Mouse (Mus musculus) hindbrain, embryonic 16.5 days (tissue): ENCODE data around the gene Syt17. TPM values are rescaled to one million over a fixed set of nuclear protein-coding genes. Genes with fewer than 3 reads are reported as not detected.

ENCODE experiments used
- ATAC-seq: fragments of 200-750 bp; cut with Nextera tagmentation; 2 replicates; pipeline ENCODE4 v1.8.0; 2017; ENCODE audit warnings: moderate TSS enrichment, moderate library complexity
- H3K27ac ChIP-seq: fragments of 300-500 bp; sonication (generic); 2 replicates; pipeline ENCODE4 v1.5.1; 2014; ENCODE audit warnings: low read depth, mild to moderate bottlenecking, control low read depth, low read length, moderate library complexity
- H3K27me3 ChIP-seq: fragments of 300-500 bp; sonication (generic); replicated peaks from 2 replicates; pipeline ENCODE4 v1.6.1; 2014; ENCODE audit warnings: low read length; ENCODE audit not compliant: control insufficient read depth, insufficient read depth
- H3K36me3 ChIP-seq: fragments of 300-500 bp; sonication (generic); 2 replicates; pipeline ENCODE4 v1.6.1; 2014; ENCODE audit warnings: mild to moderate bottlenecking, low read length, moderate library complexity, mixed read lengths; ENCODE audit not compliant: control insufficient read depth, insufficient read depth
- H3K4me1 ChIP-seq: fragments of 300-500 bp; sonication (generic); 2 replicates; pipeline ENCODE4 v1.6.1; 2014; ENCODE audit warnings: low read depth, low read length; ENCODE audit not compliant: control insufficient read depth, insufficient read depth
- H3K4me2 ChIP-seq: fragments of 300-500 bp; sonication (generic); 2 replicates; pipeline ENCODE4 v1.6.1; 2014; ENCODE audit warnings: mild to moderate bottlenecking, low read length, control low read depth, moderate library complexity
- H3K4me3 ChIP-seq: fragments of 300-500 bp; sonication (generic); 2 replicates; pipeline ENCODE4 v1.5.1; 2014; ENCODE audit warnings: mild to moderate bottlenecking, low read length, control low read depth, moderate library complexity
- H3K9ac ChIP-seq: fragments of 300-500 bp; sonication (generic); 2 replicates; pipeline ENCODE4 v1.6.1; 2014; ENCODE audit warnings: low read depth, mild to moderate bottlenecking, control low read depth, low read length, moderate library complexity
- H3K9me3 ChIP-seq: fragments of 300-500 bp; sonication (generic); 2 replicates; pipeline ENCODE4 v1.6.1; 2014; ENCODE audit warnings: mild to moderate bottlenecking, low read length, moderate library complexity; ENCODE audit not compliant: control insufficient read depth
- WGBS: fragments of 180-500 bp; shearing (Covaris S2); extraction: QIAGEN DNeasy Blood & Tissue Kit; methylation state at CpG from one replicate; pipeline ENCODE4 v1.1.7; 2014; 5-methylcytosine and 5-hydroxymethylcytosine counted together
- polyA plus RNA-seq: library from polyadenylated mRNA; unstranded; fragments of >200 nt; fragmentation: Nextera tagmentation; extraction: Ambion mirVana; gene quantifications from 2 replicates; pipeline ENCODE4 v1.2.1, GENCODE M21; 2015

Gene Syt17
- 27.4 and 28.3 TPM in 2 replicates for polyA plus RNA-seq

DNA sequence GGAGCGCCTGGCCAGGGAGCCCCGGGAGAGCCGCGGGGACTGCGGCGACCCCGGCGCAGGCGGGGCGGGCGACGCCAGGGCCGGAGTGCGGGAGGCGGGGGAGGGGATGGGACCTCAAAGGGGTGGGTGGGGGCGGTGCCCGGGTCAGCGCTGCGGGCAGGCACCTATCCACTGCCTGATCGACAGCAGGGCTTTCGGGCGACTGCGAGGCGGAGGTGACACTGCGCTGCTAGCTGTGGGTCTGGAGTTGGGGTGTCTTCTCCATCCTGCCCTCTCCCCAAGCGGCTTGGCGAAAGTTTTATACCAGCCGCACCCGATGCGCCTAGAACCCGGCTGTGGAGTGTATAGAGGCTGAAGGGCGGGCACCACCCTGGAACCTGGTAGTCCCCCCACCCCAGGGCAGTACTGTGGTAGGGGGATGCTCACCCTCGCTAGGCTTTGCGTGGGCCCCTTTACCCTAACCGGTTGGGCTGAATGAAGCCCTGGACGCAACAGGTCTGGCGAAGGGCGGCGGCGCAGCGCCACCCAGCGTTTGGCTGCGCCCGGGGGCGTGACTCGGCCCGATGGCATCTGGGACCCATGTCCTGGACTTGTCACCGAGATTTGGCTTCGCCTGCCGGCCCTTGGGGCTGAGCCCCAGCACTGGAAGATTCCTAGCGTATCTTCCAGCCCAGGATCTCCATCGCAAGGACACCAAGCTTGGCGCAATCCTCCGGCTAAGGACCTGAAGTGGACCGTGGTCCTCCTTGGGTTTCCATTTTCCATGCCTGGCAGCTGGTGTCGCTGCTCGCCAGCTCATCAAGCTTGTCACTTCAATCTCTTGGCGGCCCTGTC lies at the start of gene Syt17:
TSS of gene Syt17 (minus strand) at position 89 of the 834 bp plus-strand sequence.
- ATAC-seq = peak; percentile 71
- peak within 1 kb of the TSS; percentile 78 for H3K9ac ChIP-seq
- peak within 1 kb of the TSS; percentile 77 for H3K4me2 ChIP-seq
- H3K4me1 ChIP-seq = peaks cover 15% of the 10 kb centered on the region
- WGBS = under 1% methylated on average over 57 of the region's 58 CpGs
- peaks cover 5% of the 10 kb centered on the region; the same call in 1 of the 2 replicates for H3K27me3 ChIP-seq
- H3K9me3 ChIP-seq = no peaks in the 10 kb centered on the region
- H3K27ac ChIP-seq = no peak within 1 kb of the TSS
- no peaks in the 10 kb centered on the region for H3K36me3 ChIP-seq
- H3K4me3 ChIP-seq = peak within 1 kb of the TSS; percentile 68

GRCm38 (mm10) chr7:118494892-118495579 lies 47.0 kb upstream of the Syt17 start:
- 74% methylated on average over 4 of the region's 4 CpGs for WGBS
- Histone ChIP-seq H3K9ac (no peak overlapping the region), H3K27ac (no peak overlapping the region), H3K4me3 (no peak overlapping the region), H3K9me3 (no peaks in the 10 kb centered on the region; the same call in 1 of the 2 replicates), H3K27me3 (peaks cover 19% of the 10 kb centered on the region), H3K4me2 (no peak overlapping the region), H3K36me3 (no peaks in the 10 kb centered on the region), H3K4me1 (peaks cover 11% of the 10 kb centered on the region)
- ATAC-seq = no peak

GRCm38 (mm10) chr7:118493892-118494291 lies 45.9 kb upstream of the Syt17 start:
- Histone ChIP-seq H3K9me3 (no peaks in the 10 kb centered on the region; the same call in 1 of the 2 replicates), H3K4me1 (peaks cover 11% of the 10 kb centered on the region), H3K36me3 (no peaks in the 10 kb centered on the region), H3K9ac (no peak overlapping the region), H3K27ac (no peak overlapping the region), H3K4me3 (no peak overlapping the region), H3K27me3 (peaks cover 26% of the 10 kb centered on the region), H3K4me2 (no peak overlapping the region)
- no peak for ATAC-seq
- WGBS = 91% methylated on average over 9 of the region's 9 CpGs

GRCm38 (mm10) chr7:118491431-118492147 lies 43.6 kb upstream of the Syt17 start, which contains the start of gene Itpripl2:
Gene Itpripl2, minus strand, starts transcription at chr7:118491975.
- peak; percentile 87 for ATAC-seq

DNA sequence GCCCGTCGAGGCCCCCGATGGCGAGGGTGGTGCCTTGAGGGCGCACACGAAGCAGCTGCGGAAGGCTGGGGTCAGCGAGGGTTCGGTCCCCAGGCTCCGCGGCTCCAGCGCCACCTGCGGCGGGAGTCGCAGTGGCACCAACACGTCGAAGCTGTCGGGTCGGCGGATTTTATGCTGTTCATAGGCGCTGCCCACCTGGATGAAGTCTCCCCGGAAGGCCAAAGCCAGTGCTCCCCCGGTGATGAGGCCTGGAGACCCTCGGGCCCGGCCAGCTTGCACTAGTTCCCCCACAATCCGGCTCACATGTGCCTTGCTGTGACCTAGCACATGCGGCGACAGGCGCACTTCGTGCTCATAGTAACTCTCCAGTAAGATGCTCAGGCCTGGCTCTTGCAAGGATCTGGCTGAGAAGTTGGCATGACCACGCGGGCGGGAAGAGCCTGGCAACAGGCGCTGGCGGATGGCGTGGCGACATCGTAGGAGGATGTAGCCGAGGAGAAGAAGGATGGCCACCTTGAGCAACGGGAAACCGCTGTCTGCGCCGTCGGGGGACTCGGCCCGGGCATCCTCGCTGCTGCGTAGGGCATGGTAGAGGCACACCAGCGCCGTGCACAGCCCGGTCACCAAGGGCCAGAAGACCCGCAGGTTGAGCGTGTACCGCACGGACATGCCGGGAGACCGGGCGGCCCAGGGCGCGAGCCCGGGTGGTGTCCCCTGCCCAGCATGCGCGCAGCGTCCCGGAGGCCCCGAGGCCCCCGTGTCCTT lies 42.8 kb upstream of the Syt17 start:
- peaks cover 28% of the 10 kb centered on the region for H3K27me3 ChIP-seq
- no peak overlapping the region for H3K27ac ChIP-seq

More at GRCm38 (mm10) chr7:118491431-118492147, 43.6 kb upstream of the Syt17 start, which contains the start of gene Itpripl2:
- Histone ChIP-seq H3K27me3 (peaks cover 28% of the 10 kb centered on the region), H3K4me2 (peak within 1 kb of the TSS; percentile 78), H3K4me3 (peak within 1 kb of the TSS; percentile 55), H3K9ac (peak within 1 kb of the TSS; percentile 70), H3K9me3 (no peaks in the 10 kb centered on the region), H3K4me1 (peaks cover 11% of the 10 kb centered on the region), H3K36me3 (no peaks in the 10 kb centered on the region), H3K27ac (peak within 1 kb of the TSS; percentile 42)
- under 1% methylated on average over 55 of the region's 55 CpGs for WGBS

DNA sequence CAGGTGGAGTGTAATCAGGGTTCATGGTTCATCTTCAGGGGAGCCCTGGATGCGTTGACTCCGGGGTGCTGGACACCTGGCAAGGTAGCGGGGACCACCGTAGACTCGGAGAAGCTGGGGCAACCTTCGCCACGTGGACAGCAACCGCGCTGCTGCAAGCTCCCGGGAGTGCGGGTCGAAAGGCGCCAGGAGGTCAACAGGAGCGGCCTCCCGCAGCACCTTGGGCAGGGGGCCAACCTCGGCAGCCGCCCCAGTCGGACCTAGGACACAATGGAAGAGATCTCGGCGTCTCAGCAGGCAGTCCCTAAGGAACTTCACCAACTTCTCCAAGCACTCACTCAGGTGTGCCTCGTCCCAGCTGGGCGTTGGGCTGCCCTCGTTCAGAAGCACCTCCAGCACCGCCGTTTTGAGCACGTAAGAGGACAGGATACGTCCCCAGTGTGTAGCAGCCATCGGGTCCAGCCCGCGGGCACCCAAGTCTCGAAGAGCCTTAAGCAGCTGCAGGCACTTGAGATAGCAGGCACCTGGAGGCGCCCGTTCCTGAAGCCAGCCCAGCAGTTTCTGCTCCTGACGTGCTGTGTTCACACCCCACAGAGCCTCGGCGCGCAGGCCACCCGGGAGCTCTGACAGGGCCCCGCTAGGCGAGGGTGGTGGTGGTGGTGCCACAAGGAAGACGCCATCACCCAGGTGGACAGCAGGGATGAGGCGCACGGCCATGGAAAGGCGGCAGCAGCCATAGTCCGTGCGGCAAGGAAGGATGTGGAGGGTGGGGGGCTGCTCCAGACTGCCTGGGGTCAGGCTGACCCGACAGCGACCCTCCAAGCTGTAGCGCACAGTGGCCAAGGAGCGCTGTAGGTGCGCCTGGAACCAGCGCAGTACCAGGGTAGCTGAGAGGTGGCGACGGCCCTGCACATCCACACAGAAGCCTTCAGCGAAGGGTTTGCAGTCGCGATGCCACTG lies 42.0 kb upstream of the Syt17 start:
- peaks cover 11% of the 10 kb centered on the region for H3K4me1 ChIP-seq
- ATAC-seq = no peak
- WGBS = 14% methylated on average over 57 of the region's 57 CpGs
- H3K4me3 ChIP-seq = peak overlapping the region; percentile 55; the same call in 1 of the 2 replicates
- peaks cover 28% of the 10 kb centered on the region for H3K27me3 ChIP-seq
- H3K9me3 ChIP-seq = no peaks in the 10 kb centered on the region
- no peak overlapping the region for H3K9ac ChIP-seq
- no peak overlapping the region for H3K27ac ChIP-seq
- H3K36me3 ChIP-seq = no peaks in the 10 kb centered on the region
- H3K4me2 ChIP-seq = peak overlapping the region; percentile 78

More for the DNA sequence above, 42.8 kb upstream of the Syt17 start:
- H3K4me1 ChIP-seq = peaks cover 11% of the 10 kb centered on the region
- peak overlapping the region; percentile 70 for H3K9ac ChIP-seq
- H3K9me3 ChIP-seq = no peaks in the 10 kb centered on the region
- H3K4me2 ChIP-seq = peak overlapping the region; percentile 78
- peak overlapping the region; percentile 55 for H3K4me3 ChIP-seq
- 3% methylated on average over 59 of the region's 67 CpGs for WGBS
- peak; percentile 62 for ATAC-seq
- H3K36me3 ChIP-seq = no peaks in the 10 kb centered on the region

- H3K4me2 ChIP-seq = peak overlapping the region; percentile 10; the same call in 1 of the 2 replicates
- no peak for ATAC-seq
- no peaks in the 10 kb centered on the region for H3K9me3 ChIP-seq
These were observed 40.1 kb upstream of the Syt17 start for GRCm38 (mm10) chr7:118488060-118488664.

More at GRCm38 (mm10) chr7:118488060-118488664, 40.1 kb upstream of the Syt17 start:
- 24% methylated on average over 8 of the region's 8 CpGs for WGBS
- Histone ChIP-seq H3K27ac (no peak overlapping the region), H3K4me3 (no peak overlapping the region), H3K27me3 (peaks cover 28% of the 10 kb centered on the region), H3K9ac (no peak overlapping the region), H3K4me1 (peaks cover 11% of the 10 kb centered on the region), H3K36me3 (no peaks in the 10 kb centered on the region)
